Mouse (Mus musculus) cerebellum, adult 11 months (tissue): ENCODE data around the gene Psd.

Experiments
- DNase-seq: peaks from one replicate; pipeline ENCODE4 v3.0.0; 2022

The Psd gene

GRCm38 (mm10) chr19:46326756-46327305, at the start of gene Psd:
TSS of gene Psd (minus strand) at chr19:46327156.
- peak; percentile 76 for DNase-seq

- DNase-seq = no peak
Observed at GRCm38 (mm10) chr19:46375891-46376290, 48.9 kb upstream of the Psd start.

GRCm38 (mm10) chr19:46375489-46375888, 48.5 kb upstream of the Psd start:
- DNase-seq = no peak

- no peak for DNase-seq
Observed at GRCm38 (mm10) chr19:46374477-46375088, 47.6 kb upstream of the Psd start.

- peak; percentile 58 for DNase-seq
Observed at GRCm38 (mm10) chr19:46369204-46369603, 42.2 kb upstream of the Psd start.

- DNase-seq = no peak
Observed at GRCm38 (mm10) chr19:46367798-46368590, 41.0 kb upstream of the Psd start.

GRCm38 (mm10) chr19:46363294-46364009, 36.5 kb upstream of the Psd start:
- no peak for DNase-seq

GRCm38 (mm10) chr19:46362104-46362503, 35.1 kb upstream of the Psd start:
- no peak for DNase-seq

- DNase-seq = no peak
Observed at GRCm38 (mm10) chr19:46358381-46358780, 31.4 kb upstream of the Psd start.

- DNase-seq = no peak
Observed at GRCm38 (mm10) chr19:46357344-46358280, 30.7 kb upstream of the Psd start.

- peak; percentile 94 for DNase-seq
Observed at GRCm38 (mm10) chr19:46356701-46357138, 29.8 kb upstream of the Psd start.

- peak; percentile 53 for DNase-seq
Observed at GRCm38 (mm10) chr19:46350168-46350932, 23.4 kb upstream of the Psd start, which contains the start of gene 2310034G01Rik. TSS of gene 2310034G01Rik (minus strand) at chr19:46350302.

GRCm38 (mm10) chr19:46349550-46349949, 22.6 kb upstream of the Psd start:
- DNase-seq = no peak

GRCm38 (mm10) chr19:46348761-46349458, 22.0 kb upstream of the Psd start:
- DNase-seq = peak; percentile 90

- no peak for DNase-seq
Observed at GRCm38 (mm10) chr19:46347936-46348668, 21.1 kb upstream of the Psd start.

GRCm38 (mm10) chr19:46347146-46347545, 20.2 kb upstream of the Psd start:
- no peak for DNase-seq

GRCm38 (mm10) chr19:46344710-46345419, 17.9 kb upstream of the Psd start:
- no peak for DNase-seq

GRCm38 (mm10) chr19:46339287-46339971, 12.5 kb upstream of the Psd start:
- DNase-seq = peak; percentile 54

GRCm38 (mm10) chr19:46338942-46339286, 12.0 kb upstream of the Psd start:
- DNase-seq = no peak
